Mouse (Mus musculus): Measurements from ENCODE around the gene Olr1.

Gene Olr1

GRCm38 (mm10) chr6:129507024-129507423, at the start of gene Olr1:
TSS of gene Olr1 (minus strand) at chr6:129507165.
- DNase-seq (ENCODE audit: low spot score) = no peak

- DNase-seq (ENCODE audit: low spot score) = no peak
These were observed 41.0 kb upstream of the Olr1 start for GRCm38 (mm10) chr6:129548009-129548408.

- DNase-seq (ENCODE audit: low spot score) = no peak
These were observed 40.3 kb upstream of the Olr1 start for GRCm38 (mm10) chr6:129547277-129547676.

- peak; percentile 80 for DNase-seq (ENCODE audit: low spot score)
These were observed 37.0 kb upstream of the Olr1 start for GRCm38 (mm10) chr6:129543709-129544606.

- DNase-seq (ENCODE audit: low spot score) = no peak
These were observed 35.6 kb upstream of the Olr1 start for GRCm38 (mm10) chr6:129542540-129542939.

DNA sequence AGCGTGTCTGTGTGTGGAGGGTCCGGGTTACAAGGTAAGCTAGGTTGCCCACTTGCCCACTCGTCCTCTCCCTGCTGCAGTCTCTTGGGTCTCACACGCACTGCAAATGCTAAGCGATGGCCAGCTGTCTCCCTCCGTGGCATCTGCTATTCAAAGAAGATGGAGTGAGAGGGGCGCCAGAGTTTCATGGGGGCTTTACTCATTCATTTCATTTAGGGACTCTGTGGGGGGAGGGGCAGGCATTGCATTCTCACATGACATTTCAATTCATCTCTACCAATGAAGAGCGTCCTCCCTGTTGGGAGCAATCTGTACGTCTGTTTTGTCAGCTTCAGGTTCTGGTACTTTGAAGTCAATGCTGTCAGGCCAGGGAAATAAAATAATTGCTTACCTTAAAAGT, 35.0 kb upstream of the Olr1 start:
- DNase-seq (ENCODE audit: low spot score) = no peak

DNA sequence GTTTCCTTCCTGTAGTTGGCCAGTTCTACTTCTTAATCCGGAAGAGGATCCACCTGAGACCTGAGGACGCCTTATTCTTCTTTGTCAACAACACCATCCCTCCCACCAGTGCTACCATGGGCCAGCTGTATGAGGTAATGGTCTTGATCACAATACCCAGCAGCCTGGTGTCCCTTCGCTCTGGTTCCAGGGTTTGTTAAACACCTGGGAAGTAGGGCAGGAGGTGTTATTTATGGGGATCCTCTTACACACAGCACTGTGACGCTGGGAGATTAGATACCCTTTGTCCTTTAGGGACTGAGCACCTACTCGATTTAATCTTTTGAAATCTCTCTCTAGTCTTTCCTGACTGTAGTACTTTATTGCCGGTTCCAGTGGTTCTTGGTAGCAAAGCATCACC, 31.6 kb upstream of the Olr1 start:
- DNase-seq (ENCODE audit: low spot score) = no peak

DNA sequence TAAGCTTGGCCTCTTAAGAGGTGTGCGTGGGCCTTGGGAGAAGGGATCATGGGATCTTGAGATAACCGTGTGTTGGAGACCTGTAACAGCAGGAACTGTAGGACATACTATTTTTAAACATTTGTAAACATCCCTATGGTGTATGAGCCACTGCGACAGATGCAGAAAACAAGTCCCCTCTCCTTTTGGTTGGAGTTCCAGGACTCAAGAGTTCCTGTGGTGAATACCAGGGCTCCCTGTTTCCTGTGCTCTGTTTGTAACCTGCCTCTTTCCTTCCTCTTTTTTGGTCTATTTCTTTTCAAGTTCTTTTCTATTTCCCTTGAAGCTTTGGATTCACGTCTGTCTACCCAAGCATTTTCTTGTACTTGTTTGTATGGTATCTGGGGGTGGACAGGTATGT, 28.8 kb upstream of the Olr1 start:
- no peak for DNase-seq (ENCODE audit: low spot score)

- no peak for DNase-seq (ENCODE audit: low spot score)
These were observed 27.7 kb upstream of the Olr1 start for GRCm38 (mm10) chr6:129534627-129535190.

- DNase-seq (ENCODE audit: low spot score) = no peak
These were observed 27.1 kb upstream of the Olr1 start for GRCm38 (mm10) chr6:129534057-129534456.

DNA sequence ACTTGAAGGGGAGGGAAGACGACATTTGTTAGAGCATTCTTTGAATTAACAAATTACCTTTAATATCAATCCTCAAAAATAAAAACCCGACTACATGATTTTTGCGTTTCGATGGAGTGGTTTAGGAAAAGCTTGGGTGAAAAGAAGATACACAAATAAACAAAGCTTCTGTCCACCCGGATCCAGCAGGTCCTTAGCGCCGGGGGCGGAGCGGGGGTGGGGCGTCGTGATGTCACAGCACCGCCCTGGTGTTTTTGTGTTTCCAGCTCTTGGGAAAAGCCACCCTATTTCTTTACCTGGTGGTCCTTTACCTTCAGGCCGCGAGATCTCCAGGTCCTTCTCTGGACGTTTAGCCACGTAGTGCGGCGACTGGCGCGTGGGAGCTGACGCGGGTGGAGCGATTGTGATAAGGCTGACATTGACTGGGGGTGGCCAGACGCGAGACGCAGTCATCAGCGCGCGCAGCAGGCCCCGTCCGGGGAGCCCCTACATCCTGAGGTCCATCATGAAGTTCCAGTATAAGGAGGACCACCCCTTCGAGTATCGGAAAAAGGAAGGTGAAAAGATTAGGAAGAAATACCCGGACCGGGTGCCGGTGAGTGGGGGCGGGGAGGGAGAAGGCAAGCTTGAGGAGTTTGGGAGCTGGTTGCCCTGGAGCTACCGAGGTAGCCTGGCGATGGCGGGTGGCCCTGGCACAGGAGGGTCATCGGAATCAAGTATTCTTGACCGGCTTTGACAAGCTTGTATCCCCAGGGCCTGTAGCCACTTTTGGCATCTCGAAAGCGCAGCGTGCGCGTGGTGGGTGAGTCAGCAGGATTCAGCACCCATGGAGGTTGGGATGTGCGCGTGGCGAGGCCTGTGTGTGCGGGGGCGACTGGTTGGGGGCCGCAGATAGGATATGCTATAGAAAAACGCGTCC, 26.2 kb upstream of the Olr1 start, which contains the start of gene Gabarapl1:
Gene Gabarapl1 (plus strand): TSS at position 219 of the 919 bp plus-strand sequence.
- peak; percentile 78 for DNase-seq (ENCODE audit: low spot score)

GRCm38 (mm10) chr6:129532556-129532941, 25.6 kb upstream of the Olr1 start:
- peak; percentile 22 for DNase-seq (ENCODE audit: low spot score)

GRCm38 (mm10) chr6:129530261-129530660, 23.3 kb upstream of the Olr1 start:
- DNase-seq (ENCODE audit: low spot score) = no peak

DNA sequence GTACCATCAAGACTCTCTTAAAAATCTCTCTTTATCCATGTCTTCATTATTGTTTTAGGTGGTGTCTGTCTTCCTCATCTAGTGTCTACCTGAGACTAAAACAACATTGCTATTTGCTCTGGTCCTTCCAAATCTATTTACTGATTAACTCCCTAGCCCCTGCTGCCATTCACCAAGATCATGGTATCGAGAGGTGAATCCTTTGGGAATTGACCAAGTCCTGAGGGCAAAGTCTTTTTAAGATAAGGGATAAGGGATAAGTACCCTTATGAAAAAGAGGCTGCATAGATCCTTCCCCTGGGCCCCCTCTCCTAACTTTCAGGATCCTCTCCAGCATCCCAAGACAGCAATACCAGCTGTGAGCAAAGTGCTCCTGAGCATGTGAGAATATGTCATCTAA, 22.6 kb upstream of the Olr1 start:
- DNase-seq (ENCODE audit: low spot score) = no peak

- DNase-seq (ENCODE audit: low spot score) = no peak
These were observed 20.5 kb upstream of the Olr1 start for GRCm38 (mm10) chr6:129527416-129527815.

- no peak for DNase-seq (ENCODE audit: low spot score)
These were observed 19.1 kb upstream of the Olr1 start for GRCm38 (mm10) chr6:129526069-129526468.

DNA sequence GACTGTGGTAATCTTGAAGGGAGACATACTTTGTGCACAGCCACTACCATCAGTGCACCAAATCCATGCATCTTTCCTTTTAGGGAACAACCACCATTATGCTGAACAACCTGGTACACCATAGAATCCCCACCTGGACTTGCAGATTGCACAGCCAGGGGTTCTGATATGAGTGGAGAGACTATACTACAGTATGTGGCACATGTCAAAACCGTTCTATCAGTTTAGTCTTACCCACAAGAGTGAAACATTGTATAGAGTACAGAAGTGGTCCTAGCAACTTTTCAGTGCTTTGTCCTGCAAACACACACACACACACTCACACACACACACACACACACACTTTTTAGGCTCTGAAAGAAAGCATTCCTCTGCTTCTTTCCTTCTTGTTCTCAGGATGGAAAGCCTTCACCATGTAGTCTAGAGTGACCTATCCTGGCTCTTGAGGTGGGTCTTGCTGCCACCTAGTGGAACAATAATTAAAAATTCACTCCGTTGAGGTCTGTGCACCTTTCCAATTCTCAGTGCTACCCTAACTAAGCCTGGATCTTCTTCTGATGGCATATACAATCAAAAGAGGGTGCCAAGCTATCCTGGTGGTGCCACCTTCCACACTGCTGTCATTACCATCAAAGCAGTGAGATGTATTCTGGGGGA, 10.9 kb upstream of the Olr1 start:
- DNase-seq (ENCODE audit: low spot score) = peak; percentile 55

DNA sequence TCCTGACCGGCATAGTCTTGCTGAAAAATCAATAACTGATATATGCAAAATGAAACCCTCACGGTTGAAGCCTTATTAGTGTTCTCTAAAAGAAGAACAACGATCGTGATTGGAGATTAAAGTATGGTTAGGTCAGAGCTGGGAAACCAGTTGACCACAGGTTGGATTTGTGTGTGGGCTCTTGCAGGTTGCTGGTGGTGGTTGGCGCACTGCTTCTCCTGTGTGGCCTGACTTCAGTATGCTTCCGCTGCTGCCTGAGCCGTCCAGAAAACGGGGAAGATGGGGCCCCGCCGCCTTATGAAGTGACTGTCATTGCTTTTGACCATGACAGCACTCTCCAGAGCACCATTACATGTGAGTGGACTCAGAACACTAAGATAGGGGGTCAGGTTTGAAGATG, 9.4 kb upstream of the Olr1 start:
- DNase-seq (ENCODE audit: low spot score) = no peak

- DNase-seq (ENCODE audit: low spot score) = no peak
These were observed 8.1 kb upstream of the Olr1 start for GRCm38 (mm10) chr6:129515068-129515467.

- no peak for DNase-seq (ENCODE audit: low spot score)
These were observed 7.4 kb upstream of the Olr1 start for GRCm38 (mm10) chr6:129514376-129514775.

GRCm38 (mm10) chr6:129513409-129513808, 6.4 kb upstream of the Olr1 start:
- no peak for DNase-seq (ENCODE audit: low spot score)

GRCm38 (mm10) chr6:129512868-129513267, 5.9 kb upstream of the Olr1 start:
- DNase-seq (ENCODE audit: low spot score) = peak; percentile 43

Data from embryo, embryonic 10 days (tissue).